In the genomic region with DNA sequence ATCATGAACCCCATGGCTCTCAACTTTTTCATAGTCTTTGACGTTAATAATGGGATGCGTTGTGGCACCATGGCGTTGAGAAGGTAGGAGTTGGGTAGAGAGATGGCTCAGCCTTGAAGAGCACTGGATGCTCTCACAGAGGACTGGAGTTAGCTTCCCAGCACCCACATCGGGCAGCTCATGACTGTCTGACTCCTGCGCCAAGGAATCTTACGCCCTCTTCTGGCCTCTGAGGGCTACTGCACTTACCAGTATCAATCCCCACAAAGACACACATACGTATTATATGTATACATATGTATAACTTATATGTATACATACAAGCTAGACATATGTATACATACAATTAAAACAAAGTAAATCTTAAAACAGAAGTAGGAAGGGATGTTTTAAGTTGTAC, we compare ENCODE assay signal across 20 mouse cellular contexts. TPM values are rescaled to one million over a fixed set of nuclear protein-coding genes. Genes with fewer than 3 reads are reported as not detected.
DNase-seq lines count a peak whose midpoint lies in the region; ATAC-seq and TF ChIP-seq lines count a peak whose summit lies in the region.
"Had no signal": no experiment of that assay in that cellular context is flagged by ENCODE, and none has a peak within 500 bp of the region (broad histone marks: within the 10 kb centered on the region; RNA-seq: fewer than 3 reads in every experiment).

No protein-coding gene starts in this region.

- no peak overlapping the region for H3K9ac ChIP-seq in liver, embryonic 14.5 days (replicated peaks)
- no peak overlapping the region for H3K9ac ChIP-seq in liver, embryonic 11.5 days (ENCODE audit: low read depth, low read length)
- H3K9ac ChIP-seq in ES-Bruce4 (ENCODE audit: low read depth, poor library complexity, severe bottlenecking): no peak overlapping the region
- H3K9ac ChIP-seq: forebrain, embryonic 13.5 days; hindbrain, embryonic 13.5 days; intestine, embryonic 15.5 days; limb, embryonic 13.5 days; midbrain, embryonic 12.5 days had no signal

- WGBS in liver, embryonic 14.5 days (ENCODE audit: insufficient replicate concordance): 81% methylated on average over 7 of the region's 7 CpGs
- 90% methylated on average over 7 of the region's 7 CpGs for WGBS in liver, embryonic 11.5 days
- WGBS in hindbrain, embryonic 10.5 days: 94% methylated on average over 7 of the region's 7 CpGs

- H3K4me1 ChIP-seq in liver, embryonic 14.5 days (replicated peaks; ENCODE audit: control insufficient read depth in 2 of 2, insufficient read depth in 2 of 2, low read length in 1 of 2): peaks cover 0 to 6% of the 10 kb centered on the region in 2 experiments; a peak in 2 of 4 replicates
- H3K4me1 ChIP-seq in liver, embryonic 11.5 days (replicated peaks; ENCODE audit: control insufficient read depth, insufficient read depth, low read length): peaks cover 2% of the 10 kb centered on the region; the same call in 1 of the 2 replicates
- no peaks in the 10 kb centered on the region for H3K4me1 ChIP-seq in E14TG2a.4 (replicated peaks; ENCODE audit: low read depth, low read length)
- H3K4me1 ChIP-seq in ES-Bruce4 (ENCODE audit: control insufficient read depth, insufficient read depth, low read length): no peaks in the 10 kb centered on the region
- 0 out of 2 replicates have a peak, but pooled peaks cover 2% of the 10 kb centered on the region for H3K4me1 ChIP-seq in cortical plate, adult 2 months (ENCODE audit: control insufficient read depth, insufficient read depth, low read length)
- 0 out of 2 replicates have a peak, but pooled peaks cover 3% of the 10 kb centered on the region for H3K4me1 ChIP-seq in hindbrain, embryonic 10.5 days (replicated peaks)
- H3K4me1 ChIP-seq: intestine, embryonic 15.5 days; midbrain, embryonic 12.5 days had no signal

- no peak overlapping the region for H3K27ac ChIP-seq in liver, embryonic 14.5 days
- no peak overlapping the region for H3K27ac ChIP-seq in liver, embryonic 11.5 days (ENCODE audit: low read depth, low read length)
- H3K27ac ChIP-seq in ES-Bruce4 (ENCODE audit: insufficient read depth, low read length): no peak overlapping the region
- no peak overlapping the region for H3K27ac ChIP-seq in cortical plate, adult 2 months (ENCODE audit: insufficient read depth, low read length)
- H3K27ac ChIP-seq in hindbrain, embryonic 10.5 days: no peak overlapping the region
- H3K27ac ChIP-seq: forebrain, embryonic 13.5 days; hindbrain, embryonic 13.5 days; intestine, embryonic 15.5 days; limb, embryonic 13.5 days; midbrain, embryonic 12.5 days had no signal

- TF ChIP-seq POLR2A in ES-Bruce4 (IDR thresholded peaks at IDR 0.05; ENCODE audit: insufficient read depth, low read length): no peak
- TF ChIP-seq POLR2A in cortical plate, adult 2 months (IDR thresholded peaks at IDR 0.05; ENCODE audit: extremely low read depth, insufficient read depth, low read length): no peak

- peak; percentile 54 for TF ChIP-seq CTCF in liver, embryonic 14.5 days (IDR thresholded peaks at IDR 0.05; ENCODE audit: low read depth)
- TF ChIP-seq CTCF in E14TG2a.4 (conservative IDR thresholded peaks at IDR 0.05; ENCODE audit: low read length) (peak; percentile 49), ES-Bruce4 (IDR thresholded peaks at IDR 0.05; ENCODE audit: low read depth, low read length) (peak; percentile 34)
- 0 out of 2 replicates have a peak, but pooled peaks have one; percentile 6 for TF ChIP-seq CTCF in cortical plate, adult 2 months (IDR thresholded peaks at IDR 0.05; ENCODE audit: extremely low read depth, insufficient read depth, low read length)

- TF ChIP-seq EP300 in liver, embryonic 14.5 days (IDR thresholded peaks at IDR 0.05; ENCODE audit: low read depth): no peak
- TF ChIP-seq EP300 in ES-Bruce4 (IDR thresholded peaks at IDR 0.05; ENCODE audit: insufficient read depth, low read depth, low read length): no peak

- H3K4me3 ChIP-seq in liver, embryonic 14.5 days (ENCODE audit: insufficient read depth in 1 of 2, low read depth in 2 of 2, low read length in 2 of 2): no peak overlapping the region
- H3K4me3 ChIP-seq in liver, embryonic 11.5 days (ENCODE audit: low read depth, low read length): no peak overlapping the region
- H3K4me3 ChIP-seq in E14TG2a.4 (replicated peaks; ENCODE audit: low read length): no peak overlapping the region
- H3K4me3 ChIP-seq in ES-Bruce4 (ENCODE audit: low read depth, low read length): no peak overlapping the region
- H3K4me3 ChIP-seq in cortical plate, adult 2 months (ENCODE audit: insufficient read depth, low read length): no peak overlapping the region
- no peak overlapping the region for H3K4me3 ChIP-seq in hindbrain, embryonic 10.5 days
- H3K4me3 ChIP-seq: forebrain, embryonic 13.5 days; hindbrain, embryonic 13.5 days; intestine, embryonic 15.5 days; limb, embryonic 13.5 days; midbrain, embryonic 12.5 days; myocyte had no signal

- ATAC-seq in liver, embryonic 14.5 days (ENCODE audit: insufficient read depth): no peak
- no peak for ATAC-seq in liver, embryonic 11.5 days (replicated peaks; ENCODE audit: low FRiP score)
- ATAC-seq: forebrain, embryonic 13.5 days; intestine, embryonic 15.5 days had no signal

- no peaks in the 10 kb centered on the region for H3K36me3 ChIP-seq in liver, embryonic 14.5 days (replicated peaks; ENCODE audit: control insufficient read depth, insufficient read depth, low read depth)
- H3K36me3 ChIP-seq in liver, embryonic 11.5 days (ENCODE audit: control insufficient read depth, insufficient read depth, low read length): no peaks in the 10 kb centered on the region
- H3K36me3 ChIP-seq in E14TG2a.4 (ENCODE audit: insufficient read depth, low read length) (no peaks in the 10 kb centered on the region), ES-Bruce4 (ENCODE audit: control insufficient read depth, insufficient read depth, low read length, poor library complexity, severe bottlenecking) (no peaks in the 10 kb centered on the region)
- H3K36me3 ChIP-seq in hindbrain, embryonic 10.5 days: no peaks in the 10 kb centered on the region
- H3K36me3 ChIP-seq: hindbrain, embryonic 13.5 days; intestine, embryonic 15.5 days; limb, embryonic 13.5 days; midbrain, embryonic 12.5 days had no signal

- no peaks in the 10 kb centered on the region for H3K9me3 ChIP-seq in liver, embryonic 14.5 days (ENCODE audit: control insufficient read depth, low read length)
- H3K9me3 ChIP-seq in liver, embryonic 11.5 days (ENCODE audit: control insufficient read depth, low read length): no peaks in the 10 kb centered on the region
- no peaks in the 10 kb centered on the region for H3K9me3 ChIP-seq in E14TG2a.4 (ENCODE audit: low read length)
- H3K9me3 ChIP-seq in ES-Bruce4 (replicated peaks; ENCODE audit: control insufficient read depth, insufficient read depth, low read length, poor library complexity, severe bottlenecking): no peaks in the 10 kb centered on the region
- no peaks in the 10 kb centered on the region for H3K9me3 ChIP-seq in hindbrain, embryonic 10.5 days
- H3K9me3 ChIP-seq: forebrain, embryonic 13.5 days; hindbrain, embryonic 13.5 days; intestine, embryonic 15.5 days; limb, embryonic 13.5 days; midbrain, embryonic 12.5 days had no signal

- DNase-seq in liver, embryonic 14.5 days (ENCODE audit: low read depth in 3 of 3, low spot score in 3 of 3): no peak
- DNase-seq in liver, embryonic 11.5 days (ENCODE audit: low spot score): no peak
- no peak for DNase-seq in hindbrain, embryonic 10.5 days (ENCODE audit: low spot score)
- DNase-seq in ovary, postnatal 10 days (ENCODE audit: low spot score): no peak
- no peak for DNase-seq in thymus, postnatal 4 days
- DNase-seq: cerebellum, adult 8-10 months; gastrocnemius, postnatal 14 days; kidney, adult 9 months; kidney, postnatal 4 days; lung, postnatal 14 days; thymus, adult 2 months had no signal

- H3K27me3 ChIP-seq in liver, embryonic 14.5 days (ENCODE audit: control insufficient read depth, insufficient read depth, low read length): no peaks in the 10 kb centered on the region
- H3K27me3 ChIP-seq in liver, embryonic 11.5 days (replicated peaks; ENCODE audit: control insufficient read depth, insufficient read depth, low read length): no peaks in the 10 kb centered on the region
- H3K27me3 ChIP-seq in E14TG2a.4 (ENCODE audit: insufficient read depth, low read length) (no peaks in the 10 kb centered on the region), ES-Bruce4 (ENCODE audit: control insufficient read depth, insufficient read depth, low read length, poor library complexity, severe bottlenecking) (no peaks in the 10 kb centered on the region)
- H3K27me3 ChIP-seq in hindbrain, embryonic 10.5 days (ENCODE audit: insufficient read depth, poor library complexity, severe bottlenecking): no peaks in the 10 kb centered on the region
- H3K27me3 ChIP-seq: forebrain, embryonic 13.5 days; hindbrain, embryonic 13.5 days; intestine, embryonic 15.5 days; limb, embryonic 13.5 days; midbrain, embryonic 12.5 days had no signal

- H3K4me2 ChIP-seq in liver, embryonic 14.5 days (ENCODE audit: low read depth): no peak overlapping the region
- H3K4me2 ChIP-seq in liver, embryonic 11.5 days: no peak overlapping the region
- H3K4me2 ChIP-seq: forebrain, embryonic 13.5 days; hindbrain, embryonic 13.5 days; intestine, embryonic 15.5 days; limb, embryonic 13.5 days; midbrain, embryonic 12.5 days had no signal

RNA-seq across cellular contexts. Expression of gene Pcdh7, which starts 51.9 kb away (rescaled TPM):
- 0.57 and 0.64 TPM in 2 replicates for polyA plus RNA-seq in liver, embryonic 14.5 days (2012; rRNA removed)
- polyA plus RNA-seq in liver, embryonic 14.5 days (2014; fragmentation: Nextera tagmentation; extraction: Ambion mirVana): 0.34 and 0.49 TPM in 2 replicates
- polyA plus RNA-seq in liver, embryonic 11.5 days (2014; fragmentation: Nextera tagmentation; extraction: Ambion mirVana): 4.0 and 4.4 TPM in 2 replicates
- 6.2 and 7.8 TPM in 2 replicates for polyA plus RNA-seq in ES-Bruce4 (2011; ENCODE audit: insufficient read depth, insufficient read length, low read depth, missing spikeins)
- 44.2 and 47.8 TPM in 2 replicates for polyA plus RNA-seq in cortical plate, adult 2 months (2012; rRNA removed)
- polyA plus RNA-seq in hindbrain, embryonic 10.5 days (2016; fragmentation: Nextera tagmentation; extraction: Ambion mirVana): 4.2 and 6.3 TPM in 2 replicates
